Mouse (Mus musculus): ENCODE measurements around the gene Eno1.
"Not testable (repeated sequence)": the region's sequence is repeated elsewhere in the genome, so short reads cannot be mapped to it uniquely, and the experiment has no call there.

Gene Eno1

GRCm38 (mm10) chr4:150281018-150281761 lies 44.7 kb downstream of the Eno1 start, which contains the start of gene Rere:
Gene Rere (plus strand): TSS chr4:150281646.
- peak; percentile 96 for DNase-seq (ENCODE audit: low spot score)

GRCm38 (mm10) chr4:150281891-150282630 lies 45.5 kb downstream of the Eno1 start:
- DNase-seq (ENCODE audit: low spot score): no peak

DNA sequence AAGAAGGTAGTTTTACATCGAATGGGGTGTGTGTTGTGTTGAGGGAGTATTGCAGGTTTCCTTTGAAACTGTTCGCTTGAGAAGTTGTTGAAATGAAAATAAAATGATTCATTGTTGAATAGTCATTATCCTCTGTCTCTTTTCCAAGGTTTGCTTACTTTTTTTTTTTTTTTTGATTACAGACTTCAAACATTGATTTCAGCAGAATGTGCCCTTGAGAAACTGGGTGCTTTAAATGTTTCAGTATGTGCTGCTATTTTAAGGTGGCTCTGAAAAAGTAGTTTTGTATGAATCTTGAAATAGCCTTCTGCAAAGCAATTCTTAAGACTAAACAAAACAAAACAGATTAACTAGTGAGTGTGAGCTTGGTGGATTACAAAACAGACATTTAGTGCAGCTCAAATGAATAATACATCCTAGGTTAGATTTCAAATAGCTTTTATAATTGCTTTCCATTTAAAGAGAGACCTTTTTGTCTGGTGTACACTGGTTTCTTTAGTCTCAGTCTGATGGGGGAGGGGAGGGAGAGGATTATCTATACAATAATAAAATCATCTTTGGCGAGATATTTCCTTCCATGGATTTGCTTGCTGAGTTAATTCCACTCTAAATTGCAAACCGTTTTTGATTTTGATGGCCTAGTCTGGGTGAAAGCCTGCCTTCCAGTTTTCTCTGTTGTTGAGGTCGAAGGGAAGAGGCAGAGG lies 46.3 kb downstream of the Eno1 start:
- DNase-seq (ENCODE audit: low spot score): no peak

- peak; percentile 39 for DNase-seq (ENCODE audit: low spot score)
These were observed 46.8 kb downstream of the Eno1 start for GRCm38 (mm10) chr4:150283335-150283638.

GRCm38 (mm10) chr4:150283993-150284392 lies 47.5 kb downstream of the Eno1 start:
- no peak for DNase-seq (ENCODE audit: low spot score)

- DNase-seq (ENCODE audit: low spot score): no peak
These were observed 50.5 kb downstream of the Eno1 start for GRCm38 (mm10) chr4:150286980-150287379.

GRCm38 (mm10) chr4:150287463-150287862 lies 50.9 kb downstream of the Eno1 start:
- DNase-seq (ENCODE audit: low spot score): not testable (repeated sequence)

DNA sequence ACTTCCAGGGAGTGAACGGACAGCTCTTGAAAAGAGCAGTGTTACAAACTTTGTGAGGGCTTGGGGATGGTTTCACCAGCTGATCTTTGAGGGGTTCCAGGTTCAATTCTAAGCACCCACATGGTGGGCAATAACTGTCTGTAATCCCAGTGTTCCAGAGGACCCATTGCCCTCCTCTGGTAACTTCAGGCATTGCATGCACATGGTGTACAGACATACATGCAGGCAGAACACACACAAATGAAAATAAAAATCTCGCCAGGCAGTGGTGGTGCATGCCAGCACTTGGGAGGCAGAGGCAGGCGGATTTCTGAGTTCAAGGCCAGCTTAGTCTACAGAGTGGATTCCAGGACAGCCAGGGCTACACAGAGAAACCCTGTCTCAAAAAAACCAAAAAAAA lies 55.4 kb downstream of the Eno1 start:
- DNase-seq (ENCODE audit: low spot score): no peak

DNA sequence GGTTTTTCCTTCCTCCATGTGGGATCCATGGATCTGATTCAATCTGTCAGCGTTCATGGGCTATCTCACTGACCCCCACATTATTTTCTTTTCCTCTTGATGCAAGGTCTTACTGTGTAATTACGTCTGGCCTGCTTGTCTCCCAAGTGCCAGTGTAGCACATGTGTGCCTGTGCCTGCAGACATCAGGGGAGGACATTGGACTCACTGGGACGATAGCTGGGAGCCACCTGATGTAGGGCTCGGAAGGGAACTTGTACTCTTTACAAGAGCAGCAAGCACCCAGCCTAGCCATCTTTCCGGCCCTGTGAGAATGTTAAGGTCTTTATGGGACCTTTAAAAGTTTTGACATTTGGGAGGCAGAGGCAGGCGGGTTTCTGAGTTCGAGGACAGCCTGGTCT lies 58.3 kb downstream of the Eno1 start:
- no peak for DNase-seq (ENCODE audit: low spot score)

DNA sequence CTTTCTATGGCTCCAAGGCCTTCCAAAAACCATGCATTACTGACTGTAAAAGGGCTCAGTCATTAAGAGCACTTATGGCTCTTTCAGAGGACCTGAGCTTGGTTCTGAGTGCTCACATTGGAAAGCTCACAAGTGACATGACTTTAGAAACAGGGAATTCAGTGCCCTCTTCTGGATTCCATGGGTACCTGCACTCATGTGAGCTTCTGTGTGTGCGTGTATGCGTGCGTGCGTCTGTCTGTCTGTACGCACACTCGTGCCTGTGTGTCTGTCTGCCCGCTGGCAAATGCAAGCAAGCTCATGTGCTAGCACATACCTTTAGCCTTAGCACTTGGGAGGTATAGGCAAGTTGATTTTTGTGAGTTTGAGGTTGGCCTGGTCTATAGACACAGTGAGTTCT lies 59.4 kb downstream of the Eno1 start:
- DNase-seq (ENCODE audit: low spot score): no peak
